Mouse (Mus musculus) urinary bladder, postnatal 14 days (tissue): Measurements from ENCODE around the gene Espn.
A peak's percentile ranks its signal among the peaks of the same experiment; 100 is the strongest.

Source experiments
- DNase-seq: peaks from one replicate; pipeline ENCODE4 v3.0.0; 2021; ENCODE audit warnings: low spot score

The Espn gene

GRCm38 (mm10) chr4:152096927-152097326, 55.2 kb downstream of the Espn start:
- no peak for DNase-seq

GRCm38 (mm10) chr4:152095937-152096910, 55.9 kb downstream of the Espn start:
- peak; percentile 82 for DNase-seq

- no peak for DNase-seq
These were observed 57.9 kb downstream of the Espn start for GRCm38 (mm10) chr4:152094233-152094632.

- peak; percentile 55 for DNase-seq
These were observed 59.3 kb downstream of the Espn start for GRCm38 (mm10) chr4:152092751-152093293.

- DNase-seq = no peak
These were observed 62.0 kb downstream of the Espn start for GRCm38 (mm10) chr4:152090191-152090590.

- DNase-seq = no peak
These were observed 63.5 kb downstream of the Espn start for GRCm38 (mm10) chr4:152088556-152089120.

GRCm38 (mm10) chr4:152088133-152088532, 64.0 kb downstream of the Espn start:
- DNase-seq = no peak

GRCm38 (mm10) chr4:152087211-152088081, 64.7 kb downstream of the Espn start:
- no peak for DNase-seq

GRCm38 (mm10) chr4:152086505-152087210, 65.5 kb downstream of the Espn start:
- DNase-seq = peak; percentile 62

- no peak for DNase-seq
These were observed 67.6 kb downstream of the Espn start for GRCm38 (mm10) chr4:152084616-152085015.

- no peak for DNase-seq
These were observed 68.5 kb downstream of the Espn start for GRCm38 (mm10) chr4:152083611-152084220.

GRCm38 (mm10) chr4:152079931-152080330, 72.2 kb downstream of the Espn start:
- no peak for DNase-seq

GRCm38 (mm10) chr4:152079261-152079660, 72.9 kb downstream of the Espn start:
- DNase-seq = no peak

GRCm38 (mm10) chr4:152078105-152078530, 74.1 kb downstream of the Espn start:
- DNase-seq = no peak

GRCm38 (mm10) chr4:152077191-152077590, 75.0 kb downstream of the Espn start:
- DNase-seq = no peak

GRCm38 (mm10) chr4:152074548-152074947, 77.6 kb downstream of the Espn start:
- DNase-seq = no peak

GRCm38 (mm10) chr4:152073715-152074114, 78.5 kb downstream of the Espn start:
- no peak for DNase-seq

- DNase-seq = no peak
These were observed 79.5 kb downstream of the Espn start for GRCm38 (mm10) chr4:152072655-152073054.

GRCm38 (mm10) chr4:152072121-152072601, 80.0 kb downstream of the Espn start, which contains the start of gene Plekhg5:
Plekhg5 (plus strand) TSS chr4:152072498.
- DNase-seq = no peak
